Mouse (Mus musculus) spleen, postnatal 10 days (tissue): ENCODE results near the gene Cx3cl1.
A peak's percentile ranks its signal among the peaks of the same experiment; 100 is the strongest.

Experiments
- DNase-seq, 2 experiments: peaks; one replicate each; pipeline ENCODE4 v3.0.0; 2021 to 2022; ENCODE audit warnings: low spot score in 2 of 2

Gene Cx3cl1

DNA sequence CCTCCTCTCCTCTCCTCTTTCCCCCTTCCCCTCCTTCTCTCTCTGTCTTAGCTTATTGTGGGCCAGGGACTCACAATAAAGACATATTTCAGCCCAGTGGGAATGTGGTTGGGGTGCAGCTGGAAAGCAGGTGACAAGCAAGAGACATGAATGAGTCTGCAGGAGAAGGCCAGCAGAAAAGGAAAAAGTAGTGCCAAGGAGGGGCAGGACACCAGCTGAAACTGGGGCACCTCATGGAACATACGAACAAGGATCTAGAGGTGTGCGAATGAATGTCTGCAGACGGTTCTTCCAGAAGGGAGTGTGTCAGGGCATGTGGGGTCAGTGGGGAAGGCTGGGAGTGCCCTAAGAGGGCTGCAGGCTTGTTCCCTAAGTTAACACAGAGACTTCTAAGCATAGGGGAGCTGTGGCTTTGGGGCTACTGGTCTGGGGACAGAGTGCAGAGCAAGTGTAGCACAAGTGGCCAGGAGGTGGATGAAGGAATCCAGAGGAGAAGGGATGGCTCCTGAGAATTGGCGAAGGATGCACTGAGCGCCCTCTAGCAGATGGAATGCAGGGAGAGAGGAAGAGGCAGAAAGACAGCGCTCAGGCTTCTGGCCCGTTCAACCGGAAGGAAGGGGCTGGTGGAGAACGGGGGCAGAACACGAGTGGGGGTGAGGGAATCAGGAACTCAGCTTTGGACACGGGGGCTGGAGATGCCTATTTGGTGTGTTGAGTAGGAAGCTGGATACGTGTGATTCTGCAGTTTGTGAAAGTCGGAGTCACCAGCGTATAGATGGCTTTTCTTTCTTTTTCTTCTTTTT lies 29.7 kb downstream of the Cx3cl1 start:
- DNase-seq: no peak

DNA sequence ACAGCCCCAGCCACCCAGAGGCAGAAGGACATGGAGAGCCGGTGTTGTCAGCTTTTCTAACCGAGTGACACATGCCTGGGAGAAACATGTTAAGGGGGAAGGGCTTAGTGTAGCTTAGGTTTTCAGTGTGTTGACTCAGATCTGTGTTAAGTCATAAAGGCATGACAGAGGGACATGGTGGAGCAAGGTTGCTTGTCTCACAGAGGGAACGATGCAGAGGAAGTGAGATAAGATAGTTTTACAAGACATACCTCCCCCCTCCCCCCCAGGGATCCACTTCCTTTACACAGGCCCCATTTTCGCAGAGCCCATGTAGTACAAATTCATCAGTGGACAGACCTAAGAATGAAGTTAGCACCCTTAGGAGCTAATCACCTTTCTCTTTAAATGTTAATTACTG lies 30.6 kb downstream of the Cx3cl1 start:
- DNase-seq: no peak

DNA sequence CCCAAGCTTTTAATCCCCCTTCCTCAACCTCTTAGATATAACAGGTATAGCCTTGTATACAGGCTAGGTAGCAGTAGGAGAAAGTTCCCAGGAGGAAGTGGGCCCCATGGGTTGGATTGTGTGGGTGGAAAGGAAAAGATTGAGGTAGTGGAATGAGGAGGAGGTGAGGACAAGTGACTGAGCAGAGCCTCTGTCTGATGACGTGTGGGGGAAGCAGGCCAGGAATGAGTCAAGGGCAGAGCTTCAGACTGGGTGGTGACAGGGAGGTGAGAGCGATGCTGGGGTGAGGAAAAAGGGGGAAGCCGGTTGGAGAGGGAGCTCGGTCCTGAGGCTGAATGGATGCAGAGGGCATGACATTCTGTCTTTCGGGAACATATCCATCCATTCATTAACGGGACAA lies 31.7 kb downstream of the Cx3cl1 start:
- no peak for DNase-seq

DNA sequence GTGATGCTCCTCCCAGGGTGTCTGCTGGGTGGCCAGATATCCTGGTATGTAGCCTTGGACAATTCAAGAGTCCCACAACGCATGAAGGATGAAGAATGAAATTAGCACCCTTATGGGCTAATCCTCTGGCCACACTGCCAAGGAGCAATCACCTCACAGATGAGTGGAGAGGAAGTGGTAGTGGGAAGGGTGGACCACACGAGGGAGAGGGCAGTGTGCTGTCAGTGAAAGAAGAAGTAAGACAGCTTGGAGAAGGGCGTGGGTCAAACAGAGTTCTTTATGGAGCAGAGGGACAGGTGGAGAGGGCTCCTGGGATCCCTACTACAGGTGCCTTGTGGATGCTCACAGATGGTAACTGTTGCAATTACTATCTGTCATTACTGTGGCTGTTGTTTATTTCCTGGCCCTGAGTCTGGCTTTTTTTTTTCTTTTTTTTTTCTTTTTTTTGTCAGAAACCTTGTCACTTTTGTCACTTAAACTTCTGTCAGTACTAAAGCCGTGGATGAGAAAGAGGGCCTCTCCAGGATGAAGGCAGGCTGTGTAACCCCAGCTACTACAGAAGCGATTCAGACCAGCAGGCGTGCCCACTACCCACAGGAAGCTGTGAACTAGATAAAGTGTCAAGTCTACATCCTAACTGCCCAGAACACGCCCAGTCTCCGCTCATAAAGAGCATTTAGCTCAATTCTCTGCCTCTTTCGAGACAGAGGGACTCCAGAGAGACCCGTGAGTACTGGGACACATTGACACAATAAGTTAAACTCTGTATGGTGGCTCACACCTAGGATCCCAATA lies 32.9 kb downstream of the Cx3cl1 start:
- peak in 1 of 2 experiments; percentile 19 for DNase-seq

DNA sequence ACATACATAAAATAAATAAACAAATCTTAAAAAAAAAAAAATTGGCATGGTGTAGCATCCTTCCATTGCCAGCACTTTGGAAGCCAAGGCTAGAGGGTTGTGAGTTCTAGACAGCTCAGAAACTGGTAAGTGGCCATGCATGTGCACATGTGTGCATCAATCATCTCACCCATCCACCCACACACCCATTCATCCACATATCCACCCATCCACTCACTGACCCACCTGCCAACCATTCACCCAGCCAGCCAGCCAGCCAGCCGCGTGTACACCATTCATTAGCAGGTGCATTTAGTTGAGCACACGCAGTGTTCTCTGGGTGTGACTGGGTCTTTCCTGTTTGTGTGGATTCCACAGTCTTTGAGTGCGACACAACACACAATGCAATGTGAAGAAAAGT lies 34.0 kb downstream of the Cx3cl1 start:
- no peak for DNase-seq

DNA sequence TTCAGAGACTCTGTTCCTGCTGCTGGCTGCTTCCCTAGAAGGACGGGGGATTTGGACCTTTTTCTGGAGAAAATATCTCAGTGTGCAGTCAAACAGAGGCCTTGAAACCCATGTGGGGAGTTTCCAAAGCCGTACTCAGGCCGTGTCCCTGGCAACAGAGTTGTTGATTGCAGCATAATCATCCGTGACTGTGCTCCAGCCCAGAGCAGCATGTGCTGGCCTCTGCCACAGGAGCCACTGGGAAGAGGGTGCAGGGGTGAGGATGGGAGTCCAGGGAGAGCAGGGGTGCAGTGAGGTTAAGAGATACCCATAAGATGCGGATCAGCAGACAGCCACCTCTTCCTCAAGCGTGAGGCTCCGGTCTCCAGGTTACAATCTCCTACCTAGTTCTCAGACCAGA lies 35.7 kb downstream of the Cx3cl1 start:
- no peak for DNase-seq

DNA sequence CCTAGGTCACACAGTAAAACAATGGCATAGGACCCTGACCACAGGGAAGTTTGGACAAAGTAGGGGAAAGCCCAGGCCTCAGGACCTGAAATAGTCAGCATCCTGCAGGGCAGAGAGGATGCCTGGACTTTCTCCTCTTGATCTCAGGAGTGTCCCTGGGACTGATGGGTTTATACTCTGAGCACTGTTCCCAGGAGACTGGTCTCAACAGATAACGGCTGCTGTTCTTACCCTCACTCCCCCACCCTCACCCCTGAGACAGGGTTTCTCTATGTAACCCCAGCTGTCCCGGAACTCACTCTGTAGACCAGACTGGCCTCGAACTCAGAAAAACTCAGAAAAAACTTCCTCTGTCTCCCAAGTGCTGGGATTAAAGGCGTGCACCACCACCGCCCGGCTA lies 36.6 kb downstream of the Cx3cl1 start:
- no peak for DNase-seq

DNA sequence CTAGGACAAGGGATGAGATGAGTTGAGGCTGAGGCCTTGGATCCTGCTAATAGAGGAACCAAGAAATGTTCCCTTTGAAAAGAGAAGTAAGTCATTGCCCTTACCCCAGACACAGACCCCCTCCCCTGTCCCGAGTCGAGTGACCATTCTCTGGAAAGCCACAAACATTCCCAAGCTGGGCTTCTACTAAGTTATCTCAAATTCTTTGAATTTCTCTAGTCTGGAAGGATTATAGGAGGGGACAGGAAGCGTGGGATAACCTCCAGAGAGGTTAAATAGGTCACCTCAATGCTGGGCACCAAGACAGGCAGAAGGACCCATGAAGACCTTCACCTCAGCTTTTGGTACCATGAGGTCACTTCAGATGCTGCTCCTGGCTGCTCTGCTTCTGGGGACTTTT lies 38.3 kb downstream of the Cx3cl1 start, which contains the start of gene Ccl17:
TSS of gene Ccl17 (plus strand) at position 301 of the 400 bp plus-strand sequence.
- no peak for DNase-seq

DNA sequence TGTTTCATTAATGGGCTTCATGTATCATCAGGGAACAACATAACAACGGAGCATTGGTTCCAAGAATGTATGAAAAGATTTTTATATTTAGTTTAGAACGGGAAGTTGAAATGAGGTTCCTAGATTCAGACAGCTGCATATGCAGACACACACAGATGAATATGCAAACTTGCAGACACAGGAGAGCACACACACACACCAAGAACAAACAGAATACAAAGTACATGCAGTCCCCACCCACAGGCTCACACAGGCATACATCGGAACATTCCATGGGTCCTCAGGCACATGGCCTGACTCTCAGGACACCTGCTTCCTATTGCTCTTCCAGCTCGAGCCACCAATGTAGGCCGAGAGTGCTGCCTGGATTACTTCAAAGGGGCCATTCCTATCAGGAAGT lies 39.0 kb downstream of the Cx3cl1 start:
- DNase-seq: no peak

DNA sequence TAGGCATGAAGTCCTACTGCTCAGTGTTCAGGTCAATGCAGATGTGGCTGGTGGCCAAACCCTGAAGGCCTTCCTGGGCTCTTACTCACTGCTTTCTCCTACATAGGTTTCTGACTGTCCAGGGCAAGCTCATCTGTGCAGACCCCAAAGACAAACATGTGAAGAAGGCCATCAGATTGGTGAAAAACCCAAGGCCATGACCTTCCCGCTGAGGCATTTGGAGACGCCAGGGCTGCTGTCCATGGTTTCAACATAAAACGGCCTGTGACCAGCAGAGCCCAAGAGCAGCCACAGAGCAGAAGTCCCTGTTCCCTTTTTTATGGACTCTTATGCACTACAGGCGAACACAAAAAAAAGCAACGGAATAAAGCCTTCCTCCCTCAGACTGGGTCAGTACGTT lies 39.8 kb downstream of the Cx3cl1 start:
- DNase-seq: no peak

DNA sequence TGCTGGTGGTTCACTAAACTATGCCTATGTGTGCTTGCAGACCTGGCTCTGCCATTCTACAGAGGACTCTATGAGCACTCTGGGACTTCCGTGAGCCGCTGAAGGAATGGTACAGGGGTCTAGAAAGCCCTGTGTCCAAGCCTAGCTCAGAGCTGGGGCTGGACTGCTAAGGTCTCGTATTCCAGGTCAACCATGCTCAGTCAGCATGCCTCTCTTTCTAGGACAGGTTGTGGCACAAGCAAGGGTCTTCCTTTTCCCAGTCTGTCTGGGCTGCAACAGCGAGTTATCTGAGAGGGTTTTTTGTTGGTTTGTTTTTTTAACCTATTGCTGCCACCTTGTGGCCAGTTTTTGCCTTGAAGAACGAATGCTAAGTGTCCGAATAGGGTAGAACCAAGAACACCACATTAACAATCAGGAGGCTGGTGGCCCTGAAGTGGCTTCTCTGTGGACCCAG lies 40.9 kb downstream of the Cx3cl1 start:
- peak; percentile 86 to 92 for DNase-seq

DNA sequence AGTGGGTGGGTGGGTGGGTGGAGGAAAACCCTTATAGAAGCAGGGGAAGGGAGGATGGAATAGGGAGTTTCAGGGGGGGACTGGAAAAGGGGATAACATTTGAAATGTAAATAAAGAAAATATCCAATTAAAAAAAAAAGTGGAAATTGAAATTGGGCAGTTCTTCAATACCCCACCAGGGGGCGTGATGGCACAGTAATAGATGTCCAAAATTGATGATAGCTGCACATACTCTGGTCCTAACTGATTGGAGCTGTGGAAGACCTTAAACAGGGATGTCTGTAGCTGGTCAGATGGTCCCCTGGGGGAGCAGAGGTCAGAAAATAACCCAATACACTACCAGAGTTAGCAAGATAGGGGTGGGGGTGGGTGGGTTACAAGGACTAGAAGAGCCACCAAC lies 42.7 kb downstream of the Cx3cl1 start:
- peak in 1 of 2 experiments; percentile 75 for DNase-seq

DNA sequence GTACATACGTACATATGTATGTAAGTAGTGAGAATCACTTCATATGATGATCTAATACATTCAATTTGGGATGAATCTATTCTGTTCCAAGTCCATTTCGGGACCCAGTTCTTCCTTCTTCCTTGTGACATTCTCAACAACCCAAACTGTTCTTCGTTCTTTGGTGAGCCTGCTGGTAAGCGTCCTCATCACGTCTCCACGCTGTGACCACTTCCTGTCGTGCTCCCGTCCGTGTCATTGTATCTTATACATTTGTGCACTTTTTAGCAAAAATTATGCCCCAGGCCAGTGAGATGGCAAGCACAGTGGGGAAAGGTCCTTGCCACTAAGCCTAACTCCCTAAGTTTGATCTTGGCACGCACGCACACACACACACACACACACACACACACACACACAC lies 46.1 kb downstream of the Cx3cl1 start:
- no peak for DNase-seq

DNA sequence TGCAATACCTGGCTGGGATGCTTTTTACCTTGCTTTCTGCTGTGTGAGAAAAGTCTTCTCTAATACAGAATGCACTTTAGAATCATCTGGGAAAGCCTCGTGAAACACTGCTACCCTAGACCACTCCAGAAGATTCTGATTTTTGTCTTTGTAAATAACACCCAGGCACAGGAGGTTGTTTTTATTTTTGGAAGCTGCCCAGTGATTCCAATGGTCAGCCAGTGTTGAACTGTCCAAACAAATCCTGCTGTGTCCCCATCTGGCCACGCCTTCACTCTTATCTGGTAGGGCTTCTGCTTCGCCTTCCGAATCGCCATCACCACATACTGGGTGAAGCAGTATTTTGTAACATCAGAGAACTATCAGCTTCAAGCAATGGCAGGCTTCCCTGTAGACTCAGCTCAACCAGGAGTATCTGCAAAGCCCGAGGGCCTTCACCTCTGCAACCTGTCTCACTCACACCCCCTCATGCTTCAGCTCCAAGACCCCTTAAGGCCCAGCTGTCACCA lies 47.9 kb downstream of the Cx3cl1 start:
- peak in 1 of 2 experiments; percentile 48 for DNase-seq

DNA sequence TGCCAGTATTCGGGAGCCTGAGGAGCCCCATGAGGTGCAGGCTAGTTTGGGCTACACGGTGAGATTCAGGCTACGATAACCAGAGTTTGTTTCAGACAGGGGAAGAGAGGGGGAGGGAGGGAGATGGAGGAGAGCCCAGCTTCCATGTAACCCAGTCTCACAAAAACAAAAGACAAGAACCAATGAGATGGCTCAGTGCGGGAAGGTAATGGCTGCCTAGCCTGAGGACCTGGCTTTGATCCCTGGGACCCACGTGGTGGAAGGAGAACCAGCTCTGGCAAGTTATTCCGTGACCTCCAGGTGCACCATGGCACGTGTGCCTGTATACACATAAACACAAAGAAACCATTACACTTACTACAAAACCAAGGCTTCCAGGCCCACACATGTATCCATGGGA lies 48.7 kb downstream of the Cx3cl1 start:
- DNase-seq: no peak

DNA sequence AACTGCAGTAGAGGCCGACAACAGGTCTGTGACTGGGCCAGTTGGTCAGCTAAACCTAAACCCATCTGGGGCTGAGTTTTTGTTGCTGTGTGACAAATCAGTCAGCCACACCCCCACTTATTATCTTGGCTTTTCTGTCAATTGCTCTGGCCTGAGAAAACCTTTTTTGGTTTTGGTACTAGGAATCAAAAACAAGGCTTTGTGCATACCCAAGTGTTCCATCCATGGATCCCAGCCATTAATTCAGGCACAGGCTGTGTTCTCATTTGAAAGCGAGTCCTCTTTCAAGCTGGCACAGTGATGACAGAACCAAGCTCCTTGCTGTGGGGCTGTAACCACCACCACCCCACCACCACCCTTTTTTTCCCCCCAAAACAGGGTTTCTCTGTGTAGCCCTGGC lies 49.6 kb downstream of the Cx3cl1 start:
- no peak for DNase-seq

DNA sequence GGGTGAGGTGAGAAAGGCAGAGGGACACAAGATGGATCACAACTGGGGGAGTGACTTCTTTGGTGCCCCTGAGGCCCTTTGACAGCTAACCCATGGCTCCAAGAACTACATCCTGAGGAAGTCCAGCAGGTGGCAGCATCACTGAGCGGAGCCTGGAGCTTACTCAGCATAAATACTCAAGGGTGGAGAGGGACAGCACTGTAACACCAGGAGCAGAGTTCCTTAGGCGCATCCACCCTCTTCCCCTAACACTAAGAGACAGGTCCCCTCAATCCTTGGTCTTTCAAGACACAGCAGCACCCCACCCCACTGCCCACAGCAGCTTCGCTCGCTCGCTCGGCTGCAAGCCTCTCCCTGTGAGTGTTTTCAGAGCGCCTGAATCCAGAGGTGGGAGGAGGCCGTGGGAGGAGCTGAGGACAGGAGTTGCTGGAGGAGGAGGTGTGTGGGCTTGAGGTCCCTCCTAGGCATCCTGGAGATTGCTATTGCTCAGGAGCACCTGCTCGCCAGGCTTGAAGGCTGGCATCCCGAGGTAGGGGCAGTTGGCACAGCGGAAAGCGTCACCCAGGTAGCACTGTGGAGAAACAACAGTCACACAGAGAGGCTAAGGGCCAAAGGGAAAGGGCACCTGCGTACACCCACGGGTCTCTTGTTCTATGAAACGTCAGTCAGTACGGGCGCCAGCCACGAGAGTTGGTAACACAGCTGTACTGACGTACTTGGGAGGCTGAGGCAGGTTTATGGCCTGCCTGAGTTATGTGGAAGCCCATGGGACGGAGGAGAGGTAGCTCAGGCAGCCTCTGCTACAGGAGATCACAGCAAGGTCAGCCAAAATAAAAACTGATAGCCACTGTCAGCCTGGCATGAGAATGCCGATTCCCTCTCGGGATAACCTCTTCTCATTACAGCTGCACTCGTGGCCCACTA lies 51.1 kb downstream of the Cx3cl1 start:
- DNase-seq: peak in 1 of 2 experiments; percentile 80

DNA sequence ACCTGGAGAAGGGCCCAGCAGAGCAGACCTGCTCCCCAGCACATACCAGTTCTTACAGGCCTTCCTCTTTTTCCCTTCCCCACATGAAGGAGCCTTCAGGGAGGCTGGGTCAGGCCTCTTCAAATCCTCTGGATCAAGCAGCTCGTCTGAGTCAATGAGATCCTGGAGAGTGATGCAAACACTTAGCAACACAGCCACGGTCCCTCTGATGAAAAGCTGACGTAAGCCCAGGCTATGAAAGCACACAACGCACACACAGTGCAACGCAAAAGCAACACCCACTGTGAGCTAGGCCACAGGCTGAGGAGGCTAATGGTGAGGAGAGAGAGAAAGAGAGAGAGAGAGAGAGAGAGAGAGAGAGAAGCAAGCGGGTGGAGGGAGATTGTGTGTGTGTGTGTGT lies 53.4 kb downstream of the Cx3cl1 start:
- no peak for DNase-seq

DNA sequence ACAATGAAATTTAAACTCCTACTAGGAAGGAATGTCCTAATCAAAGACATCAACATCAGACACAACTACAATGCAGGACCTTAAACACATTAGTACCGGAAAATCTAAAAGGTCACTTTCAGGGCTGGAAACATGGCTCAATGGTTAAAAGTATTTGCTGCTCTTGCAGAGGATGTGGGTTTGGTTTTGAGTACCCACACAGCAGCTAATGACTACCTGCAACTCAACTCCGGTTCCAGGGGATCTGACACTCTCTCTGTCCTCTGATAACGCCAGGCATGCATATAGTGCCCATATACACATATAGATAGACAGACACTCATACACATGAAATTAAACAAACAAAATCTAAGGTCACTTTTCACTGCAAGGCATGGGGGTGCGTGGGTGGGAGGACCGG lies 54.4 kb downstream of the Cx3cl1 start:
- no peak for DNase-seq

DNA sequence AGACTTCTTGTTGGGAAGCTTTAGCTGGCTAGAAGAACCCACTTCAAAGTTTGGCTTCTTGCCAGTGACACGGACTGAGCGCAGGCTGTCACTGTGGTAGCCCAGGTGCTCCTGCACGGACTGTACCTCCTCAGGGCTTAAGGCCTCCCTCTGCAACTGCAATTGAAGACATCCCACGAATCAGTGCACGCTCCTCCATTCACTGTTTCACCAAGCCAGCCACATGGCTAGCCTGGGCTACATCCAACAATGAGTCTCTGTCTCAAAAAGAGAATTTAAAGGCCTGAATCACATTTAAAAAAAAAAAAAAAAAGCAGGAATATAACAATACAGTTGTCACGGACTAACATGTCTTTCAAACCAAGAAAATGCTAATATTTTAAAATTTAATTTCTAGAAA lies 56.5 kb downstream of the Cx3cl1 start:
- no peak for DNase-seq
